Mouse (Mus musculus) neural tube, embryonic 14.5 days (tissue): Measurements from ENCODE around the gene Ptk6. TPM values are rescaled to one million over a fixed set of nuclear protein-coding genes. Genes with fewer than 3 reads are reported as not detected.

Source experiments
- ATAC-seq: fragments of 200-750 bp; cut with Nextera tagmentation; 2 replicates; pipeline ENCODE4 v1.8.0; 2017; ENCODE audit warnings: low read depth, mild to moderate bottlenecking, moderate TSS enrichment, moderate library complexity
- H3K27ac ChIP-seq: fragments of 300-500 bp; sonication (generic); 2 replicates; pipeline ENCODE4 v1.5.1; 2014; ENCODE audit warnings: low read depth, mild to moderate bottlenecking, control low read depth, low read length, moderate library complexity, mixed read lengths
- H3K27me3 ChIP-seq: fragments of 300-500 bp; sonication (generic); 2 replicates; pipeline ENCODE4 v1.6.1; 2014; ENCODE audit warnings: low read length; ENCODE audit not compliant: control insufficient read depth, insufficient read depth
- H3K36me3 ChIP-seq: fragments of 300-500 bp; sonication (generic); 2 replicates; pipeline ENCODE4 v1.6.1; 2014; ENCODE audit warnings: low read length, mixed read lengths; ENCODE audit not compliant: control insufficient read depth, insufficient read depth
- H3K4me1 ChIP-seq: fragments of 300-500 bp; sonication (generic); 2 replicates; pipeline ENCODE4 v1.6.1; 2014; ENCODE audit warnings: low read length; ENCODE audit not compliant: control insufficient read depth, insufficient read depth
- H3K4me2 ChIP-seq: fragments of 300-500 bp; sonication (generic); 2 replicates; pipeline ENCODE4 v1.6.1; 2014; ENCODE audit warnings: mild to moderate bottlenecking, low read depth, low read length, control low read depth
- H3K4me3 ChIP-seq: fragments of 300-500 bp; sonication (generic); 2 replicates; pipeline ENCODE4 v1.5.1; 2014; ENCODE audit warnings: low read depth, low read length, control low read depth, mixed read lengths
- H3K9ac ChIP-seq: fragments of 300-500 bp; sonication (generic); replicated peaks from 2 replicates; pipeline ENCODE4 v1.6.1; 2014; ENCODE audit warnings: low read depth, mild to moderate bottlenecking, control low read depth, low read length, mixed read lengths
- H3K9me3 ChIP-seq: fragments of 300-500 bp; sonication (generic); 2 replicates; pipeline ENCODE4 v1.6.1; 2016; ENCODE audit warnings: low read length; ENCODE audit not compliant: control insufficient read depth
- WGBS: fragments of 180-500 bp; shearing (Covaris S2); extraction: QIAGEN DNeasy Blood & Tissue Kit; methylation state at CpG from one replicate; pipeline ENCODE4 v1.1.7; 2014; 5-methylcytosine and 5-hydroxymethylcytosine counted together
- polyA plus RNA-seq: library from polyadenylated mRNA; unstranded; fragments of >200 nt; fragmentation: Nextera tagmentation; extraction: Ambion mirVana; gene quantifications from 2 replicates; pipeline ENCODE4 v1.2.1, GENCODE M21; 2014

Ptk6 gene
- polyA plus RNA-seq, 1 experiment from 2014 or later, result not detected

GRCm38 (mm10) chr2:181186635-181187034 is 16.0 kb downstream of the Ptk6 start:
- Histone ChIP-seq H3K4me1 (peaks cover 4% of the 10 kb centered on the region; the same call in 1 of the 2 replicates), H3K9ac (peak overlapping the region; percentile 93), H3K36me3 (0 out of 2 replicates have a peak, but pooled peaks cover 6% of the 10 kb centered on the region), H3K27me3 (no peaks in the 10 kb centered on the region), H3K4me2 (peak overlapping the region; percentile 74), H3K4me3 (peak overlapping the region; percentile 57), H3K27ac (peak overlapping the region; percentile 93), H3K9me3 (no peaks in the 10 kb centered on the region)
- under 1% methylated on average over 14 of the region's 14 CpGs for WGBS
- ATAC-seq, result peak; percentile 86

- Histone ChIP-seq H3K36me3 (no peaks in the 10 kb centered on the region), H3K27ac (no peak overlapping the region), H3K9ac (no peak overlapping the region), H3K9me3 (no peaks in the 10 kb centered on the region), H3K4me2 (no peak overlapping the region), H3K4me1 (no peaks in the 10 kb centered on the region), H3K27me3 (no peaks in the 10 kb centered on the region), H3K4me3 (no peak overlapping the region)
- 83% methylated on average over 6 of the region's 6 CpGs for WGBS
- no peak for ATAC-seq
Measured at GRCm38 (mm10) chr2:181180898-181181297, 21.7 kb downstream of the Ptk6 start.

- no peak overlapping the region for H3K27ac ChIP-seq
- no peaks in the 10 kb centered on the region for H3K4me1 ChIP-seq
- H3K27me3 ChIP-seq, result no peaks in the 10 kb centered on the region
- no peaks in the 10 kb centered on the region for H3K36me3 ChIP-seq
- no peak for ATAC-seq
- WGBS, result 94% methylated on average over 5 of the region's 5 CpGs
- H3K9me3 ChIP-seq, result no peaks in the 10 kb centered on the region
- no peak overlapping the region for H3K4me2 ChIP-seq
- no peak overlapping the region for H3K4me3 ChIP-seq
- no peak overlapping the region for H3K9ac ChIP-seq
Measured at GRCm38 (mm10) chr2:181178471-181178870, 24.1 kb downstream of the Ptk6 start.

- 87% methylated on average over 3 of the region's 3 CpGs for WGBS
- H3K4me1 ChIP-seq, result no peaks in the 10 kb centered on the region
- no peak for ATAC-seq
- no peaks in the 10 kb centered on the region for H3K27me3 ChIP-seq
- no peak overlapping the region for H3K4me3 ChIP-seq
- H3K27ac ChIP-seq, result no peak overlapping the region
- H3K36me3 ChIP-seq, result no peaks in the 10 kb centered on the region
- no peak overlapping the region for H3K9ac ChIP-seq
- H3K4me2 ChIP-seq, result no peak overlapping the region
- no peaks in the 10 kb centered on the region for H3K9me3 ChIP-seq
Measured at GRCm38 (mm10) chr2:181178015-181178414, 24.6 kb downstream of the Ptk6 start.

- WGBS, result 87% methylated on average over 3 of the region's 3 CpGs
- Histone ChIP-seq H3K4me1 (no peaks in the 10 kb centered on the region), H3K36me3 (no peaks in the 10 kb centered on the region), H3K4me2 (no peak overlapping the region), H3K27ac (no peak overlapping the region), H3K9me3 (no peaks in the 10 kb centered on the region), H3K9ac (no peak overlapping the region), H3K4me3 (no peak overlapping the region), H3K27me3 (no peaks in the 10 kb centered on the region)
- no peak for ATAC-seq
Measured at GRCm38 (mm10) chr2:181174646-181175045, 27.9 kb downstream of the Ptk6 start.

GRCm38 (mm10) chr2:181166469-181166868 is 36.1 kb downstream of the Ptk6 start:
- no peak overlapping the region for H3K4me2 ChIP-seq

GRCm38 (mm10) chr2:181160821-181161220 is 41.8 kb downstream of the Ptk6 start:
- Histone ChIP-seq H3K36me3 (no peaks in the 10 kb centered on the region), H3K4me2 (no peak overlapping the region), H3K27ac (no peak overlapping the region), H3K27me3 (peaks cover 4% of the 10 kb centered on the region; the same call in 1 of the 2 replicates), H3K9ac (no peak overlapping the region), H3K4me3 (no peak overlapping the region), H3K9me3 (no peaks in the 10 kb centered on the region), H3K4me1 (peaks cover 13% of the 10 kb centered on the region; the same call in 1 of the 2 replicates)
- 70% methylated on average over 4 of the region's 4 CpGs for WGBS
- ATAC-seq, result no peak

More at GRCm38 (mm10) chr2:181166469-181166868, 36.1 kb downstream of the Ptk6 start:
- Histone ChIP-seq H3K27ac (no peak overlapping the region), H3K36me3 (no peaks in the 10 kb centered on the region), H3K9ac (no peak overlapping the region), H3K27me3 (no peaks in the 10 kb centered on the region), H3K9me3 (no peaks in the 10 kb centered on the region), H3K4me3 (no peak overlapping the region), H3K4me1 (no peaks in the 10 kb centered on the region)
- WGBS, result 82% methylated on average over 5 of the region's 5 CpGs
- no peak for ATAC-seq

- 0 out of 2 replicates have a peak overlapping the region, but pooled peaks have one; percentile 5 for H3K4me2 ChIP-seq
- H3K27me3 ChIP-seq, result peaks cover 4% of the 10 kb centered on the region; the same call in 1 of the 2 replicates
- 2% methylated on average over 2 of the region's 2 CpGs for WGBS
- H3K9me3 ChIP-seq, result no peaks in the 10 kb centered on the region
- ATAC-seq, result peak; percentile 86
- no peaks in the 10 kb centered on the region for H3K36me3 ChIP-seq
- peaks cover 18% of the 10 kb centered on the region; the same call in 1 of the 2 replicates for H3K4me1 ChIP-seq
- peak overlapping the region; percentile 39 for H3K9ac ChIP-seq
- H3K27ac ChIP-seq, result peak overlapping the region; percentile 69
- no peak overlapping the region for H3K4me3 ChIP-seq
Measured at GRCm38 (mm10) chr2:181159771-181160170, 42.8 kb downstream of the Ptk6 start.

GRCm38 (mm10) chr2:181159091-181159514 is 43.5 kb downstream of the Ptk6 start:
- H3K36me3 ChIP-seq, result no peaks in the 10 kb centered on the region
- H3K27ac ChIP-seq, result peak overlapping the region; percentile 69
- H3K4me3 ChIP-seq, result no peak overlapping the region
- no peaks in the 10 kb centered on the region for H3K9me3 ChIP-seq
- H3K4me1 ChIP-seq, result peaks cover 18% of the 10 kb centered on the region; the same call in 1 of the 2 replicates
- peaks cover 4% of the 10 kb centered on the region; the same call in 1 of the 2 replicates for H3K27me3 ChIP-seq
- ATAC-seq, result no peak
- WGBS, result 57% methylated on average over 7 of the region's 7 CpGs
- no peak overlapping the region for H3K4me2 ChIP-seq
- H3K9ac ChIP-seq, result 0 out of 2 replicates have a peak overlapping the region, but pooled peaks have one; percentile 39
